Mouse (Mus musculus): ENCODE measurements around the gene Spint5.

Gene Spint5

GRCm38 (mm10) chr2:164737377-164738090, 22.4 kb downstream of the Spint5 start:
- DNase-seq (ENCODE audit: low spot score) = no peak

GRCm38 (mm10) chr2:164739876-164740275, 24.8 kb downstream of the Spint5 start:
- no peak for DNase-seq (ENCODE audit: low spot score)

GRCm38 (mm10) chr2:164744987-164745386, 29.9 kb downstream of the Spint5 start:
- DNase-seq (ENCODE audit: low spot score) = no peak

- peak; percentile 92 for DNase-seq (ENCODE audit: low spot score)
Observed at GRCm38 (mm10) chr2:164745843-164746479, 30.9 kb downstream of the Spint5 start, which contains the start of the genes Wfdc3 and Dnttip1. TSS of gene Wfdc3 (minus strand) at chr2:164745931. TSS of gene Dnttip1 (plus strand) at chr2:164745983.

- DNase-seq (ENCODE audit: low spot score) = no peak
Observed at GRCm38 (mm10) chr2:164746693-164747092, 31.6 kb downstream of the Spint5 start.

- no peak for DNase-seq (ENCODE audit: low spot score)
Observed at GRCm38 (mm10) chr2:164748191-164748590, 33.1 kb downstream of the Spint5 start.

GRCm38 (mm10) chr2:164748991-164749390, 33.9 kb downstream of the Spint5 start:
- DNase-seq (ENCODE audit: low spot score) = no peak

GRCm38 (mm10) chr2:164752454-164752853, 37.3 kb downstream of the Spint5 start:
- no peak for DNase-seq (ENCODE audit: low spot score)

- DNase-seq (ENCODE audit: low spot score) = no peak
Observed at GRCm38 (mm10) chr2:164754105-164754504, 39.0 kb downstream of the Spint5 start.

GRCm38 (mm10) chr2:164754800-164755199, 39.7 kb downstream of the Spint5 start:
- DNase-seq (ENCODE audit: low spot score) = no peak

- no peak for DNase-seq (ENCODE audit: low spot score)
Observed at GRCm38 (mm10) chr2:164757841-164758240, 42.7 kb downstream of the Spint5 start.

- no peak for DNase-seq (ENCODE audit: low spot score)
Observed at GRCm38 (mm10) chr2:164758692-164759091, 43.6 kb downstream of the Spint5 start.

- no peak for DNase-seq (ENCODE audit: low spot score)
Observed at GRCm38 (mm10) chr2:164760059-164760833, 45.1 kb downstream of the Spint5 start.

GRCm38 (mm10) chr2:164761502-164761901, 46.4 kb downstream of the Spint5 start:
- DNase-seq (ENCODE audit: low spot score) = no peak

- no peak for DNase-seq (ENCODE audit: low spot score)
Observed at GRCm38 (mm10) chr2:164761971-164762370, 46.9 kb downstream of the Spint5 start.

GRCm38 (mm10) chr2:164762593-164762992, 47.5 kb downstream of the Spint5 start:
- no peak for DNase-seq (ENCODE audit: low spot score)

GRCm38 (mm10) chr2:164765841-164766240, 50.7 kb downstream of the Spint5 start:
- no peak for DNase-seq (ENCODE audit: low spot score)

Data from adipocyte (in vitro differentiated cells).